15 mouse cellular contexts compared by ENCODE assay signal in genomic region chr9:88366308-88366707, GRCm38 (mm10). TPM values are rescaled to one million over a fixed set of nuclear protein-coding genes. Genes with fewer than 3 reads are reported as not detected.
DNase-seq lines count a peak whose midpoint lies in the region; ATAC-seq lines count a peak whose summit lies in the region.
"Had no signal": no experiment of that assay in that cellular context is flagged by ENCODE, and none has a peak within 500 bp of the region (broad histone marks: within the 10 kb centered on the region; RNA-seq: fewer than 3 reads in every experiment).

No protein-coding gene starts in this region.

- ATAC-seq in kidney, embryonic 14.5 days (ENCODE audit: low FRiP score, low TSS enrichment), result no peak
- ATAC-seq: hindbrain, embryonic 16.5 days had no signal

- H3K9me3 ChIP-seq in kidney, embryonic 14.5 days (ENCODE audit: control insufficient read depth, low read length), result no peaks in the 10 kb centered on the region
- H3K9me3 ChIP-seq: embryonic facial prominence, embryonic 15.5 days; limb, embryonic 10.5 days had no signal

- peak; percentile 18 for DNase-seq in kidney, adult 9 months
- no peak for DNase-seq in kidney, postnatal 14 days
- DNase-seq in A20 (ENCODE audit: low read depth, low spot score), result peak; percentile 19
- peak; percentile 19 to 37 for DNase-seq in CD8-positive naive resting alpha-beta T cell, adult 2 months (ENCODE audit: low read depth in 2 of 2, low spot score in 2 of 2)
- peak; percentile 46 for DNase-seq in naive thymus-derived CD4-positive, alpha-beta T cell, adult 2 months (ENCODE audit: low read depth)
- DNase-seq in frontal cortex, postnatal 10 days (ENCODE audit: low spot score in 2 of 2), result no peak
- DNase-seq in gastrocnemius, postnatal 25 days, result no peak
- DNase-seq: adrenal gland, postnatal 36 days; cerebellum, adult 9-11 months; lung, postnatal 36 days had no signal

- no peaks in the 10 kb centered on the region for H3K36me3 ChIP-seq in kidney, embryonic 14.5 days (ENCODE audit: control insufficient read depth, insufficient read depth, low read length)
- H3K36me3 ChIP-seq: limb, embryonic 10.5 days had no signal

- no peaks in the 10 kb centered on the region for H3K4me1 ChIP-seq in kidney, embryonic 14.5 days (ENCODE audit: control insufficient read depth, insufficient read depth, low read length)

- 93% methylated on average over 4 of the region's 4 CpGs for WGBS in kidney, embryonic 14.5 days

- no peak overlapping the region for H3K4me2 ChIP-seq in kidney, embryonic 14.5 days (replicated peaks; ENCODE audit: low read depth, low read length)
- H3K4me2 ChIP-seq: embryonic facial prominence, embryonic 15.5 days; heart, embryonic 11.5 days had no signal

- no peak overlapping the region for H3K9ac ChIP-seq in kidney, embryonic 14.5 days (ENCODE audit: low read depth, low read length)
- H3K9ac ChIP-seq: embryonic facial prominence, embryonic 15.5 days had no signal

- no peaks in the 10 kb centered on the region for H3K27me3 ChIP-seq in kidney, embryonic 14.5 days (ENCODE audit: control insufficient read depth, insufficient read depth, low read length)
- H3K27me3 ChIP-seq: embryonic facial prominence, embryonic 15.5 days had no signal

- no peak overlapping the region for H3K27ac ChIP-seq in kidney, embryonic 14.5 days (ENCODE audit: low read depth, low read length)
- H3K27ac ChIP-seq: embryonic facial prominence, embryonic 15.5 days; limb, embryonic 10.5 days had no signal

- no peak overlapping the region for H3K4me3 ChIP-seq in kidney, embryonic 14.5 days (ENCODE audit: low read length)
- H3K4me3 ChIP-seq: embryonic facial prominence, embryonic 15.5 days; limb, embryonic 10.5 days had no signal

RNA-seq across cellular contexts. Expression of gene Nt5e, which starts 39.3 kb away (rescaled TPM):
- 1 to 10 TPM; 2.3 to 3.2 TPM for total RNA-seq in gastrocnemius, postnatal 25 days (2021)
- 0.17 and 1.7 TPM in 2 replicates for polyA plus RNA-seq in kidney, embryonic 14.5 days (2014; fragmentation: Nextera tagmentation; extraction: Ambion mirVana)

Comparison
In these comparisons a context has a peak if more than half of its experiments do, and no peak if none do; other contexts are left out.
1. DNase-seq: peak in kidney, adult 9 months (single experiment), A20 (single experiment), CD8-positive naive resting alpha-beta T cell, adult 2 months (2 of 2) and naive thymus-derived CD4-positive, alpha-beta T cell, adult 2 months (single experiment); none in kidney, postnatal 14 days (single experiment), frontal cortex, postnatal 10 days (0 of 2) and gastrocnemius, postnatal 25 days (single experiment).